Mouse (Mus musculus): Measurements from ENCODE around the gene Hist1h4i. TPM values are rescaled to one million over a fixed set of nuclear protein-coding genes. Genes with fewer than 3 reads are reported as not detected.
A peak's percentile ranks its signal among the peaks of the same experiment; 100 is the strongest.

The Hist1h4i gene
- polyA plus RNA-seq, 1 experiment from 2014 or later = 5.8 TPM

DNA sequence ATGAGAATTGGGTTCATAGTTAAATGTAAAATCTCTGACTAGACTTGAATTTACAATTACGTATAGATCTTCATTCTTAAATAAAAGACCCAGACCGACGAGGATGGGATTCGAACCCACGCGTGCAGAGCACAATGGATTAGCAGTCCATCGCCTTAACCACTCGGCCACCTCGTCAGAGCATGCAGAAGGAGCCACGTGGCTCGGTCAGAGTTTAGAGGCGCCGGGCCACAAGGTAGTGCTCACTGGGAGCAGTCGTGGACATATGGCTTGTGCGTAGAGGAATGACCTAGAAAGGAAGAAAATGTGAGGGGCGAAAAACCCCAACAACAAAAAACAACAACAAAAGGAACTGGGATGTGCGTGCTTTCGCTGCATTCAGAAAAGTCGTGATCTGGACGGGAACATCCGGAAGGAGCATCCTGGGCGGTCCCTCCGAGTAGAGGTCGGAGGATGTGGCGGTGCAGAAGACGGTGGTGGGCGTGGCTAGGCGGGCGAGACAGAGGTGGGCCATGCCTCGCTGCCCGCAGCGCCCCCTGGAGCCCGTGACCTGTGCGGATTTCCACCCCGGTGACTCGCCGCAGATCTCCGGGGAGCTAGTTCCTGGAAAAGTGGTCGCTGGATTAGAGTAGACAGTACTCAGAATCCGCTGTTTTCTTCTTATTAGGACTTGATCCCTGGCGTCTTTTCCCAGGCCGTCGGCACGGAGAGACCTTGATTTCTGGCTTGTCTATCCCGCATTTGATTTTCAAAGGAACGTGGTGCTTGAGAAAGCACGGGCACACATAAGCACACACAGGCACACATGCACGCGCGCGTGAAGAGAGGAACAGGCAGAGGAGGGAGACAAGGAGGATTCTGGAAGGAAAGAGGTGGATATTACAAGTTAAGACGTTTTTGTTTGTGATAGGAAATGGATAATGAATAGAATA lies 9.7 kb upstream of the Hist1h4i start:
- H3K9me3 ChIP-seq (ENCODE audit: control insufficient read depth, low read length) = no peaks in the 10 kb centered on the region
- H3K4me2 ChIP-seq (replicated peaks; ENCODE audit: low read depth) = peak overlapping the region; percentile 67
- H3K27ac ChIP-seq (replicated peaks) = peak overlapping the region; percentile 45
- no peaks in the 10 kb centered on the region for H3K4me1 ChIP-seq (replicated peaks; ENCODE audit: control insufficient read depth, insufficient read depth)
- TF ChIP-seq EP300 (optimal IDR thresholded peaks at IDR 0.05) (no peak), CTCF (IDR thresholded peaks at IDR 0.05; ENCODE audit: low read depth) (peak; percentile 85)
- DNase-seq (ENCODE audit: low spot score) = peak; percentile 93
- under 1% methylated on average over 52 of the region's 52 CpGs for WGBS
- ATAC-seq (ENCODE audit: low FRiP score, low TSS enrichment) = peak; percentile 95
- peak overlapping the region; percentile 40 for H3K4me3 ChIP-seq (ENCODE audit: low read depth, low read length)
- H3K9ac ChIP-seq (ENCODE audit: low read length) = peak overlapping the region; percentile 48
- H3K27me3 ChIP-seq (ENCODE audit: control insufficient read depth, insufficient read depth, low read length) = no peaks in the 10 kb centered on the region
- no peaks in the 10 kb centered on the region for H3K36me3 ChIP-seq (ENCODE audit: control insufficient read depth, insufficient read depth, low read length)

DNA sequence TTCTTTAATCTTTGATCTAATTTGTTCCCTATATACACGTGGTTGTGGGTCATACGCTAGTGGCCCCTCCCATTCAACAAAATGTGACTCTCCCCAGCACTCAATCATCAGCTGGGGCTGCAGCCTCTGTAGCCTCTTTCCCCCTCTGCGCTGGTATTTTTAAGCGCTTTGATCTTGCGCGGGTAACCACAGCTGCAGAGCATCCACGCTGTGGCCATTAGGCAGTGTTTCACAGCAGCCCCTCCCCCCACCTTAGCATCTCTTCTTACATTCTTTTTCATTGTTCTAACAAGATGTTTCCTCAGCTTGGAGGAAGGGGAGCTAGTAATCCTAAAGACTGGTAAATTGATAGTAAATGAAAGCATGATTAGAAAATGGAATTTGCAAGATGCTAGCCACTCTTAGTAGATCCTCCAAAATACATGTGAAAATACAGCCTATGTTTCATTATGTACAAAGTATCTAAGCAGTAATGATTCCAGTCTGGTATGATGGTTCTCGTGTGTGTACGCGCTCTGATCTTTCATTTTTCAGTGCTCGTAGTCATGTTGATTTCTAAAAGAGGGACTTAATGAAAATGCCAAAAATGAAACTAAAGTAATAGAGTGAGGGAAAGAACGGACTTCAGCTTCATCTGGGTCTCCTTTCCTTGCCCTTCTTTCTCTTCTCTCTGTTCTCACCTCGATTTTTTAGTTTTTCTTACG lies 8.7 kb upstream of the Hist1h4i start:
- DNase-seq (ENCODE audit: low spot score) (no peak), ATAC-seq (ENCODE audit: low FRiP score, low TSS enrichment) (0 out of 2 replicates have a peak, but pooled peaks have one; percentile 25)
- 2% methylated on average over 14 of the region's 14 CpGs for WGBS
- H3K9me3 ChIP-seq (ENCODE audit: control insufficient read depth, low read length) = no peaks in the 10 kb centered on the region
- H3K9ac ChIP-seq (ENCODE audit: low read length) = peak overlapping the region; percentile 8; the same call in 1 of the 2 replicates
- no peaks in the 10 kb centered on the region for H3K36me3 ChIP-seq (ENCODE audit: control insufficient read depth, insufficient read depth, low read length)
- H3K4me2 ChIP-seq (replicated peaks; ENCODE audit: low read depth) = peak overlapping the region; percentile 67
- peak overlapping the region; percentile 40 for H3K4me3 ChIP-seq (ENCODE audit: low read depth, low read length)
- no peaks in the 10 kb centered on the region for H3K27me3 ChIP-seq (ENCODE audit: control insufficient read depth, insufficient read depth, low read length)
- no peaks in the 10 kb centered on the region for H3K4me1 ChIP-seq (replicated peaks; ENCODE audit: control insufficient read depth, insufficient read depth)
- H3K27ac ChIP-seq (replicated peaks) = peak overlapping the region; percentile 25; the same call in 1 of the 2 replicates
- TF ChIP-seq CTCF (IDR thresholded peaks at IDR 0.05; ENCODE audit: low read depth) (no peak), EP300 (optimal IDR thresholded peaks at IDR 0.05) (no peak)

DNA sequence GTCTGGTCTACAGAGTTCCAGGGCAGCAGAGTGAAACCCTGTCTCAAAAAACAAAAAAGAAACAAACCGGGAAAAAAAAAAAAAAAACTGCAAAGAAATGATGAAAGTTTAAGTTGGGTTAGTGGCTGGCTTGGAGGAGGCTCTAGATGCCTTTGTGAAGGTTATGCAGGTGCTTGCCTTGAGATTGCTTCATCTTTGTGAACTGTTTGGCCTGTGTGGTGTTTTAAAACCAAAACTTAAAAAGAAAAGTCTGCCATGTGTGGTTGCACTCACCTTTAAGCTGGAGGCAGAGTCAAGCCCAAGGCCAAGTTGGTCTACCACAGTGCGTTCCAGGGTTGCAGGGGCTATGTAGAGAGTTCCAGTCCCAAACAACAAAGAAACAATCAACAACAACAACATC lies 7.9 kb upstream of the Hist1h4i start:
- no peaks in the 10 kb centered on the region for H3K27me3 ChIP-seq (ENCODE audit: control insufficient read depth, insufficient read depth, low read length)
- ATAC-seq (ENCODE audit: low FRiP score, low TSS enrichment) = no peak
- no peak overlapping the region for H3K27ac ChIP-seq (replicated peaks)
- no peaks in the 10 kb centered on the region for H3K9me3 ChIP-seq (ENCODE audit: control insufficient read depth, low read length)
- TF ChIP-seq EP300 (optimal IDR thresholded peaks at IDR 0.05) (no peak), CTCF (IDR thresholded peaks at IDR 0.05; ENCODE audit: low read depth) (no peak)
- no peaks in the 10 kb centered on the region for H3K4me1 ChIP-seq (replicated peaks; ENCODE audit: control insufficient read depth, insufficient read depth)
- H3K4me2 ChIP-seq (replicated peaks; ENCODE audit: low read depth) = no peak overlapping the region
- H3K4me3 ChIP-seq (ENCODE audit: low read depth, low read length) = no peak overlapping the region
- 88% methylated on average over 2 of the region's 2 CpGs for WGBS
- no peak for DNase-seq (ENCODE audit: low spot score)
- no peaks in the 10 kb centered on the region for H3K36me3 ChIP-seq (ENCODE audit: control insufficient read depth, insufficient read depth, low read length)
- no peak overlapping the region for H3K9ac ChIP-seq (ENCODE audit: low read length)

DNA sequence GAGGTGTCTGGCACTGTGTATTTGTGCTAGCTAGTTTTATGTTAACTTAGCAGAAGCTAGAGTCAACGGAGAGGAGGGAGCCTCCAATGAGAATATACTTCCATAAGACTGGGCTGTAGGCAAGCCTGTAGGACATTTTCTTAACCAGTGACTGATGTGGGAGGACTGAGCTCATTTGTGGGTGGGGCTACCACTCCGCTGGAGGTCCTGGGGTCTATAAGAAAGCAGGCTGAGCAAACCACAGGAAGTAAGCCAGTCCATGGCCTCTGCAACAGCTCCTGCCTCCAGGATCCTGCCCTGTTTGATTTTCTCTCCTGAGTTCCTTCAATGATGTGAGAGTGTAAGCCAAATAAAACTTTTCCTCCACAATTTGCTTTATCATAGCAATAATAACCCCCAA lies 4.1 kb upstream of the Hist1h4i start:
- no peak for DNase-seq (ENCODE audit: low spot score)
- no peak for TF ChIP-seq CTCF (IDR thresholded peaks at IDR 0.05; ENCODE audit: low read depth)
- TF ChIP-seq EP300 (optimal IDR thresholded peaks at IDR 0.05) = no peak
- no peak overlapping the region for H3K4me2 ChIP-seq (replicated peaks; ENCODE audit: low read depth)
- H3K9me3 ChIP-seq (ENCODE audit: control insufficient read depth, low read length) = no peaks in the 10 kb centered on the region
- no peaks in the 10 kb centered on the region for H3K36me3 ChIP-seq (ENCODE audit: control insufficient read depth, insufficient read depth, low read length)
- H3K27me3 ChIP-seq (ENCODE audit: control insufficient read depth, insufficient read depth, low read length) = no peaks in the 10 kb centered on the region
- no peak overlapping the region for H3K4me3 ChIP-seq (ENCODE audit: low read depth, low read length)
- no peak overlapping the region for H3K9ac ChIP-seq (ENCODE audit: low read length)
- WGBS = 43% methylated on average over 2 of the region's 2 CpGs
- 0 out of 2 replicates have a peak, but pooled peaks cover 1% of the 10 kb centered on the region for H3K4me1 ChIP-seq (replicated peaks; ENCODE audit: control insufficient read depth, insufficient read depth)
- no peak for ATAC-seq (ENCODE audit: low FRiP score, low TSS enrichment)
- H3K27ac ChIP-seq (replicated peaks) = no peak overlapping the region

DNA sequence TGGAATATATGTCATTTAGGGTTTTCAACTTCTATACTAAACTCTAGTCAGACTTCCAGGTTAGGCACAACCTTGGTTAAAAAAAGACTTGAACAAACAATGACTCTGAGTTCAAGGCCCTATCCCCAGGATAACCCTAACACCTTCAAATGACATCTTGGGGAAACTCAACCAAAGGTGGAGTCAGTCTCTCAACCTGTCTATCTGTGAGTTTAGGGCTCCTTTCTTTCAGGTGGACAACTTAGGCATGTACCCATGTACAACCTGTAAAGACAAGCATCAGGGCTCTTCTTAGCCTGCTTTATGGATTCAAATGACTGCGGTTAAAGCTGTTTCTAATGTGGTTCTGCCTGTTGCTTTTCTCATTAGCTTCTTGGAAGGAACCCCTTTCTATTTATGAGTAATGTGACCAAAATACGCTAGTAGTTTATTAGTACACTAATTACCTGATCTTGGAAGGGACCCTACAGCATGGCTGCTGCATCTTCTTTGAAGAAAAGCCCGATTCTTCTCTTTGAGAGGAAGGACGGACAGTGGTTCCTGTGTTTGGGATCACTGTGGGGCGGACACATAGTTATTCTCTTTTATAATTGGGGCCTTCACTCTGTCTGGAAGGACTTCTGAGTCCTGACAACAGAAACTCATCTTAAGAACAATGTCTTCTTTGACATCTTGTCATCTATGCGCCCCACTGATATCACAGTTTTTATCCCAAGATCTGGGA lies 3.4 kb upstream of the Hist1h4i start:
- no peaks in the 10 kb centered on the region for H3K27me3 ChIP-seq (ENCODE audit: control insufficient read depth, insufficient read depth, low read length)
- H3K9ac ChIP-seq (ENCODE audit: low read length) = no peak overlapping the region
- H3K36me3 ChIP-seq (ENCODE audit: control insufficient read depth, insufficient read depth, low read length) = no peaks in the 10 kb centered on the region
- ATAC-seq (ENCODE audit: low FRiP score, low TSS enrichment) = no peak
- DNase-seq (ENCODE audit: low spot score) = no peak
- 89% methylated on average over 6 of the region's 6 CpGs for WGBS
- no peak overlapping the region for H3K4me2 ChIP-seq (replicated peaks; ENCODE audit: low read depth)
- no peak for TF ChIP-seq EP300 (optimal IDR thresholded peaks at IDR 0.05)
- no peak for TF ChIP-seq CTCF (IDR thresholded peaks at IDR 0.05; ENCODE audit: low read depth)
- no peak overlapping the region for H3K4me3 ChIP-seq (ENCODE audit: low read depth, low read length)
- H3K4me1 ChIP-seq (replicated peaks; ENCODE audit: control insufficient read depth, insufficient read depth) = 0 out of 2 replicates have a peak, but pooled peaks cover 2% of the 10 kb centered on the region
- H3K9me3 ChIP-seq (ENCODE audit: control insufficient read depth, low read length) = no peaks in the 10 kb centered on the region
- H3K27ac ChIP-seq (replicated peaks) = no peak overlapping the region
